Mouse (Mus musculus): Measurements from ENCODE around the gene Slc22a3.

Slc22a3 gene

DNA sequence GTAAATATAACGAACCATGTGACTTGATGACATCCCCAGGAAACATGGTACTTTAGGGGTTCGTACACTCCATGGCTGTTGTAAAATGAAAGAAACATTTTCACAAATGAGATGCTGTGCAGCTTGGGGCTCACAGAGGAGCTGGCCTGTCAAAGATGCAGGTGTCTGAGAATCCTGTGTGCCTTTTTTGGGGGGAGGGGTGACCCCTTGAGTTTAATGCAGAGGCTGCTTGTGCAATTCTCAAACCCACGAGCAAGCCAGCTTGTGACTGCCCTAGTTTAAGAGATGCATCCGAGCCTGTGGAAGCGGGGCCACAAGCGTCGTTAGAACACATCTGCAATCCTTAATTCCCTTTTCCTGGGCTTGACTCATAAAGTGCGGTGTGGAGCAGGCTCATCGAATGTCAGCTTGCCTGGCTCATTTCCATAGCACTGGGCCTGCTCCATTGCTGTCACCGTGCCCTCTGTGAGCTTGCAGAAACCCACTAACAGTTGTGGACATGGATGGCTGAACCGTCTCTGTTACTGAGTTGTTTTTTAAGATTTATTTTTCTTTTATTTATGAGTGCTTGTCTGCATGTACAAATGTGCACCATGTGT, 98.1 kb downstream of the Slc22a3 start:
- no peak for DNase-seq (ENCODE audit: low spot score)

DNA sequence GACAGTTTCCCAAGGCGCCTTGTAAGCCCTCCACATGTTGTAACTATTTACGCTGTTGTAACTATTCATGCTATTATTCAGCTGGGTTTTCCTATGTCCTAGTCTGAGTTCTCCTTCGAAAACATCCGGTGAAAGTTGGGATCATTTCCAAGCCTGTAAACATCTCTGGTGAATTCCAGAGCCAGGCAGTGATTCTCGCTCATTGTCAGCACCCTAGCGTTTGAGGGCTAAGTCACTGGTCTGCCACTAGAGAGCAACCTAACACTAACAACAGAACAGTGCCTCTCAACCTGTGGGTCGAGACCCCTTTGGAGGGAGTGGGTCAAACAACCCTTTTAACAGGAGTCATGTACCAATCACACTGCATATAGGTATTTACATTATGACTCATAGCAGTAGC, 104.1 kb downstream of the Slc22a3 start:
- no peak for DNase-seq (ENCODE audit: low spot score)

DNA sequence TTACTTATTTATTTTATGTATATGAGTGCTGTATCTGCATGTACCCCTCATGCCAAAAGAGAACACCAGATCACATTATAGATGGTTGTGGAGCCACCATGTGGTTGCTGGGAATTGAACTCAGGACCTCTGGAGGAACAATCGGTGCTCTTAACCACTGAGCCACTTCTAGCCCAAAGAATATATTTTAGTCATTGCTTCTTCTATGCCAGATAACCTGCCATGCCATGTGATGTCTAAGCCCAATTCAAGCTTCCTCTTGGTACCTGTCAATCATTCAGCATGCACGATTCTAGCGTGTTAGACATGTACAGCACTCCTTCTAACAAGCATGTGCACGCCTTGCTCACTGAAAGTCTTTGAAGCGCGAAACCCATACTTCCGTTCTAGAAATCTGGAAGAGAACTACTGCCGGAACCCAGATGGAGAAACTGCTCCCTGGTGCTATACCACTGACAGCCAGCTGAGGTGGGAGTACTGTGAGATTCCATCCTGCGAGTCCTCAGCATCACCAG, 111.3 kb downstream of the Slc22a3 start:
- no peak for DNase-seq (ENCODE audit: low spot score)

DNA sequence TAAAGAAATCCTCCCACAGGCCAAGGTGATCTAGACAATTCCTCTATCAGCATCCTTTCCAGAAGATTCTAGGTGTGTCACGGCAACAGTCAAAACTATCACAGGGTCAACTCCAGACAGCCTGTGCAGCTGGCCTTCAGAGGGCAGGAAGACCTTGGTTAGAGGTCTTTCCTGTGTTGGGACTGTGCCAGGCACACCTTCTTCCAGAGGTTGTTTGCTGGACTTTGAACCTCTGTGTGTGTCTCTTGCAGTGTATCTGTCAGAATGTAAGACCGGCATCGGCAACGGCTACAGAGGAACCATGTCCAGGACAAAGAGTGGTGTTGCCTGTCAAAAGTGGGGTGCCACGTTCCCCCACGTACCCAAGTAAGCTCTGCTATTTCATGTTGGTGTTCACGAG, 119.3 kb downstream of the Slc22a3 start:
- DNase-seq (ENCODE audit: low spot score) = no peak

DNA sequence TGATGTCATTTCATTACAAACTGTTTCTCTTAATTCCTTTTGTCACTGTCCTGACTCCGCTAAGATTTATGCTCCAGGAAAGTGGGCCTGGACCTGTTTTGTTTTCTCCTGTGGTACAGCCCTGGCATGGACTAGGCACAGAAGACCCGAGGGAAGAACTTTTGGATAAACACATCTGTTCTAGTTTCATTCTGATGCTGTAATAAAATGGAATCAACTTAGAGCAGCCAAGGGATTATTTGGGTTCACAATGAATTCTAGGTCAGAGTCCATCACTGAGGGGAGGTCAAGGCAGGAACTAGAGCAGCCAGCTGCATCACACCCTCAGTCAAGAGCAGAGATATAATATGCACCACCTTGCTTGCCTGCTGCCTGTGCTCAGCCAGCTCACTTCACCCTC, 119.7 kb downstream of the Slc22a3 start:
- no peak for DNase-seq (ENCODE audit: low spot score)

DNA sequence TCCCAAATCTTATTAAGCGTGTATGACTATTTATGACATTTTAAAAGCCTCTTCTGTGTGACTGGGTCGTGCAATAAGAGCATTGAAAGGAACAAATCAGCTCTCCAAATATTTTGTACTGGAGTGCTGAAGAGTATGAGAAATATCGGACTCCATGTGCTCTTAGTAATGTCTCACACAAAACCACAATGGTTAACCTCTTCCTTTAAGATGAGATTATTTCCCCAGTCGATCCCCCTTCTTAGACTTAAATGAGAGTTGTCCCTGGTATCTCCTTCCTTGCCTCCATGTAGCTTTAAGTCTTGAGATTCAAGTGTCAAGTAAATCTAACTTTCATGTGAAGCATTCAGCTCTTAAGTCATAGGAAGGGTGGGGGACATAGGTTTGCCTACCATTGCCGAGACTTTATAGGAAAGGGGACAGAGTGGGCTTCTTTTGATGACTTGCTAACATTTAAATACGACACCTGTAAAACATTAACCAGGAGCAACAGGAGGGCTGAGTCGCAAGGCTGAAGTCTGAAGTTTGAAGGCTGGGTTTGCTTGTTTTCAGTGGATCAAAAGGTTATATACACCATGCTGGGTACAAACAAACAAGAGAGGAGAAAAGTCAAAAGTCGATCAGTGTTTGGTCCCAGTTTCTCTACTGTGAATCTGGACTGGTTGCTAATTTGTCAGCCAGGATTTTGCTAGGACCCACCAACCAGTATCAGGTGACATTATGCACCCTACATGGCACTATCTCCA, 122.3 kb downstream of the Slc22a3 start:
- no peak for DNase-seq (ENCODE audit: low spot score)

DNA sequence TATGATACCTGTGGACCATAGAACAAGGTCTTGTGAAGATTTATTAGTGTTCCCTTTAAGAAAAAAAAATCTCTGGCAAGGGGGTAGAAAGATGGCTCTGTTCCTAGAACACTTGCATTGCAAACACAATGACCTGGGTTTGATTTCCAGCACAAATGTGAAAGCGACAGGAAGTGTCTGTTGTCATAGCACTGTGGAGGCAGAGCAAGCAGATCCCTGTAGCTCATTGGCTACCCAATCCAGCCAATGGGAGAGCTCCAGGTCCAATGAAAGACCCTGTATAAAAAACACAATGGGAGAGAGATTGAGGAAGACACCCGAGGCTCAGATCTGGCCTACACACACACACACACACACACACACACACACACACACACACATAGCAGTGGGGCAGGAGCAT, 125.0 kb downstream of the Slc22a3 start:
- no peak for DNase-seq (ENCODE audit: low spot score)

DNA sequence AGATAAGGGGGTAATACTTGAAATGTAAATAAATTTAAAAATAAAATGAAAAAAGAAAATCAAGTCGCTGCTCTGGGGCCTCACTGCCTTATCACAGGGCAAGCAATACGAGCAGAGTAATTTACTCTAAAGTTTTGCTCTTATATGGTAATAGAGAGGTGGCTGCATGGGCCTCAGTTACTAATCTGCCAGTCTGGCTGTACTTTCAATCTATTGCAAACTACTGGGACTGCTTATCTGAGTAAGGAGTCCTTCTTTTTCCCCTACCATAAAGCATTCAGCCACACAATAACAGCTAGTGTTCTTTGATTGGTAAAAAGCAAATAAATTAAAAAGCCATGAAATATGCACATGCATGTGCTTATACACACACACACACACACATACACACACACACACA, 125.9 kb downstream of the Slc22a3 start:
- no peak for DNase-seq (ENCODE audit: low spot score)

DNA sequence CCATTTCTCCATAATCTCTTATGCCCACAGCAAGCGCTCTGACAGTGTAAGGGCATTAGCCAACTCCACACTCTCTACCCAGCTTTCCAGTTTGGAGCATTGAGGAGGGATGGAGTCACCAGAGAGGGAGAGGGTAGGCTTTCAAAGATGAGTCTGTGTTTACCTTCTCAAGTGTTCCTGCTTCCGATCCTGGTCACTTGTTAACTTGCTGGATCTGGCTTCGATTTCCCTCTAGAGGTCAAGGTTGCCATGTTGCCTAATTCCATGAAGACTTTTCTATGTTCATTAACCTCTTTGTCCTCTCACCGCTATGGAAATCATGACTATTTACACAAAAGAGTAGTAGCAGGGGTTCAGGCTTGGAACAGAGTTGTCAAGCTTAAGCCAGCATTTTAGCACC, 127.2 kb downstream of the Slc22a3 start:
- DNase-seq (ENCODE audit: low spot score) = no peak

DNA sequence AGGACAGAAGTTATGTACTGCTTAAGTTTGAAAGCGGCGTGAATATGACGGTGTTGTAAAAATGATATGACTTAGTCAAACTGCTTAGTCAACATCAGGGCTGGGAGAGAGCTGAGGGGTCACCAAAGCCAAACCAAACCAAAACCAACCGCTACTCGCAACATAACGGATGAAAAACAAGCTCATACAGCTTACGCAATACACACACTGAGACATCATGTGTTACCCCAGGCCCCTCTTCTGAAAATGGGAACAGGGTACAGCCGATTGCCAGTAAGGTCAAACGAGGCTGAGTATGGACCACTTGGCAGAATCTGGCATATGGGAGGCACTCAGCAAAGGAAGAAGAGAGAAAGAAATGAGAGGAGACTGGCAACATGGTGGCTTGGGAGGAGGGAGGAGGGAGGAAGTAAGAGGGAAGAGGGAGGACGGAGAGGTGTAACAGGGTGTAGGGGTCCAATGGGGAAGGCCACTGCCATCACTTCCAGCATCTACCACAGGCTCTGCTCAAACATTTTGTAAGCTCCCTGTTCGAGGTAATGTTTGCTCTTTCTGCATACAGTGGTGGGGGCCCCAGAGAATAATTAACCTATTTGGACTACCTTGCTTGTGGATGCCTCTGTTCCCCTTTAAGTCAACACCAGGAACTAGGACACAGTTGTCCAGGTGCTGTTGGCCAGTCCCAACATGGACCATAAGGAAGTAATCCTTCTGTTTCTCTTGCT, 129.4 kb downstream of the Slc22a3 start, which contains the start of gene Plg:
Gene Plg (plus strand): TSS at position 628 of the 725 bp plus-strand sequence.
- no peak for DNase-seq (ENCODE audit: low spot score)

DNA sequence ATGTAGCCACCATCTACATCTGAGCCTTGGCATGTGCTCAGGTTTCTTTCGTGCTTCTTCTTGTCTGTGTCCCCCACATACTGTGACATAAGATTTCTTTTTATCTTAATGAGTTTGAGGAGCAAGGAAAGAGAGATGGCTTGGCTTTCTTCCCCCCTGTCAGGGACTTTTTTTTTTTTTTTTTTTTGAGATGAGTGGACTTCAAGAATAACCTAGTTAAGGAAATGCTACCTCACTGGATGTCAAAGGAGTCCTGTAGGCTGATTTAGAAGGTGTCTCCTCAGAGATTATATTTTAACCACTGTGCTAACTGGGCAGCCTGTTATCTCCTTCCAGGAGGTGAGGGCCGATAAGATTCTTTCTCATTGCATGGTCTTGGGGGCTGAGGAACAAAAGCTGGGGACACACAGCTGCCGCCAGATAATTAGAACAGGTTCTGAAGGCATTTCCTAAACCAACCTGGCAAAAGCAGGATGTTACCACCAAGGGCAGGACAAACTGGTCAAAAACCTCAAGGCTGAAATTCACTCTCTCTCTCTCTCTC, 133.8 kb downstream of the Slc22a3 start:
- no peak for DNase-seq (ENCODE audit: low spot score)

DNA sequence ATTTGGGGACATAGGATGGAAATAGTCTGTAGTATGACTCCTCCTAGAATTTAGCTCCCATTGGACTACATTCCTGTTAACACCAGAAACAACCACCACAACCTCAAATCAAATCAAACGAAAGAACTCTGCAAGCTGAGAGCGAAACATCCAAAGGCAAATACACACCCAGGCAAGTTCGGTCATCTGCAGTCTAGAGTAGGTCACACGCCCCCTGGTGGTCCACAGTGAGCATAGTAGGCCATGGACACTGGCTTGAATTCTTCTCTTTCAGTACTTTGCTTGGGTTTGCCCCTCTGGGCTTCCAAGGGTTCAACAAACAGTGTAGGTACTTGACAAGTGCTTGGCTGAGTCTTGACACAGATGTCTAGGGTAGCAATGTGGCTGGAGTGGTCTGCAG, 135.5 kb downstream of the Slc22a3 start:
- DNase-seq (ENCODE audit: low spot score) = no peak

DNA sequence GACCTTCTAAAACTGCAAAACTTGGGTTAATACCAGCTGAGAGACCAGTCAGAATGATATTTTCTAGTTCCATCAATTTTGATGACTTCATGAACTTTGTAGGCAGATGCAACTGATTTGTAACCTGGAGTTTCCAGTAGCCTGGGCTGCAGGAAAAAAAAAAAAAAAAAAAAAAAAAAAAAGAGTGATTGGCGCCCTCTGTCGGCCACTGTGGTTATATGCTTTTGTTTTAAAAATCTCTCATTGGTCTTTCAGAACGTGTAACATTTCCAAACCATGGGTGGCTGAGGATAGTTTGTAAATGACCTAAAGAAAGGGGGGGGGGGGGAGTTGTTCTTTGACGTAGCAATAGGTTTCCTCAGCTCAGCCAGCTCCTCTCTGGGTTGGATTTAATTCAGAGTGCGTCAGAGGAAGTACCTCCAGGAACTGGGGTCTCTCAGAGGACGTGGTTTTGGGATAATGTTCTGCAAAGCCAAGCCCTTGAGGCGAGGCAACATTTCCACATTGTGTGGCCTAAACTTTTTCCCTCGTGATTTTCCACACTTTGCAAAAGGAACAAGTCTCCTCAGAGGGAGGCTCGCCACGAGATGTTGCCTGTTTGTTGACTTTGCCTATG, 136.1 kb downstream of the Slc22a3 start:
- DNase-seq (ENCODE audit: low spot score) = no peak

DNA sequence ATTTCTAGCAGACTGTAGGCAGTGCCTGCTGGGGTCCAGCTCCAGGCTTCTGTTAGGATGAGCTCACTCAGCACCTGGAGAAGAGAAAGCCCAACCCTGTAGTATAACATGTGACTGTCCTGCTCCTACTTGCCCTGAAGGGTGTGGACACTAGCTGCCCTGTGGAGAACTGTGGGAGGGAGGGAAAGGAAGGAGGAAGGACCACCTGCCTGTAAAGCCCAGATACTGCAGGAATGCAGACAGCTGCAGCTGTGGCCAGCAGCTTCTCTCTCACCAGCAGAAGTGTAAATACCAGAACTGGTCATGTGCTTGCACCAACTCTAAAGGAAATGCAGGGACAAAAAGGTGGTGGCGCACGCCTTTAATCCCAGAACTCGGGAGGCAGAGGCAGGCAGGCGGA, 137.2 kb downstream of the Slc22a3 start:
- no peak for DNase-seq (ENCODE audit: low spot score)

DNA sequence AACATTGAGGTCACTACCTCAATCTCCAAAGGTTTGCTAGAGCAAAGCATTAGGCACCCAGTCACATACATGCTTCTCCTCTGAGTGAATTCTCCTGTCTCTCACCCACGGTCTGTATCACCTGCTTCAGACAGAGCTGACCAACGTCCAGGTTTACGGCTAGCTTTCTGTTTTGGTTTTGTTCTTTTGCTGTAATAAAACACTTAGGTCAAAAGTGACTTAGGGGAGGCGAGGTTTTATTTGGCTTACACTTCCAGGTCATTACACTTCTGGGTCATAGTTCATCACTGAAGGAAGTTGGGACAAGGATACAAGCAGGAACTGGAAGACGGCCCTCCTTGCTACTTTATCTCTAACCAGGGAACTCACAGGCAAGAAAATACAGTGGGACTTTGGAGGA, 138.1 kb downstream of the Slc22a3 start:
- DNase-seq (ENCODE audit: low spot score) = no peak
